Mouse (Mus musculus) effector memory CD4-positive, alpha-beta T cell, adult 5 months (primary cell): ENCODE data around the gene Tmem198. TPM values are rescaled to one million over a fixed set of nuclear protein-coding genes. Genes with fewer than 3 reads are reported as not detected.

Experiments used
- polyA plus RNA-seq: library from polyadenylated mRNA; unstranded; fragments of 100-300 nt; shearing (Covaris generic); gene quantifications from one replicate; pipeline ENCODE4 v1.2.1, GENCODE M21; 2017

Tmem198 gene
- 1.7 TPM for polyA plus RNA-seq

DNA sequence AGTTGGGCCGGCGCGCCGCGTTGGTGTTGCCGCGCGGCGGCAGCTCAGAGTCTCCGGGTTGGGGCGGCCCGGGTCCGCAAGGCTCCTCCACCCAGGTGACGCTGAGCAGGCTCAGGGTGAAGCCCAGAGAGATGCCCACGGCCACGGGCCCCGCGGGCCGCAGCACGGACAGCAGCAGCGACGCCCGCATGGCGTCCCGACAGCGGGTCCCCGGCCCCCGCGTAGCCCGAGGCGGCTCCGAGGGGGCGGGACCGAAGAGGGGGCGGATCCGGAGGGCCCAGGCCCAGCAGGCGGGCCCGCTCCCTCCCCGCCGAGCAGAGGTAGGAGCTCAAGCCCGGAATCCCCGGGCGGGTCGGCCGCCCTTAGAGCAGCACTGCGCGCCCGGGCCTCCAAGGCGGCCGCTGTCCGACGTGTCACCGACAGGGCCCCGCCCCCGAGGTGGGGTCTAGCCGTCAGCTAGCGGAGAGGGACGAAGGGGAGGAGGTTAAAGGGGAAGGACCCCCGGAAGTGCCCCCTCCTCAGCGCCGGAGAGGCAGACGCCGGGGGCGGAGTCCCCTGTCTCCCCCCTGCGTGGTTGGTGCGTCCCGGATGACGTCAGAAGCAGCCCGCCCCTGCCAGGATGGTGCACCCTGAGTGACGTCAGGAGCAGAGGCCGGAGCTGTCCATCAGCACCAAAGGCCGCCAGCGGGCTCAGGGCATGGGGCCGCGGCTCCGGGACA lies at the start of gene Tmem198, which contains the start of gene Chpf:
Gene Tmem198 (plus strand): TSS at position 617 of the 719 bp plus-strand sequence.
Gene Chpf (minus strand): TSS at position 392 of the 719 bp plus-strand sequence.

DNA sequence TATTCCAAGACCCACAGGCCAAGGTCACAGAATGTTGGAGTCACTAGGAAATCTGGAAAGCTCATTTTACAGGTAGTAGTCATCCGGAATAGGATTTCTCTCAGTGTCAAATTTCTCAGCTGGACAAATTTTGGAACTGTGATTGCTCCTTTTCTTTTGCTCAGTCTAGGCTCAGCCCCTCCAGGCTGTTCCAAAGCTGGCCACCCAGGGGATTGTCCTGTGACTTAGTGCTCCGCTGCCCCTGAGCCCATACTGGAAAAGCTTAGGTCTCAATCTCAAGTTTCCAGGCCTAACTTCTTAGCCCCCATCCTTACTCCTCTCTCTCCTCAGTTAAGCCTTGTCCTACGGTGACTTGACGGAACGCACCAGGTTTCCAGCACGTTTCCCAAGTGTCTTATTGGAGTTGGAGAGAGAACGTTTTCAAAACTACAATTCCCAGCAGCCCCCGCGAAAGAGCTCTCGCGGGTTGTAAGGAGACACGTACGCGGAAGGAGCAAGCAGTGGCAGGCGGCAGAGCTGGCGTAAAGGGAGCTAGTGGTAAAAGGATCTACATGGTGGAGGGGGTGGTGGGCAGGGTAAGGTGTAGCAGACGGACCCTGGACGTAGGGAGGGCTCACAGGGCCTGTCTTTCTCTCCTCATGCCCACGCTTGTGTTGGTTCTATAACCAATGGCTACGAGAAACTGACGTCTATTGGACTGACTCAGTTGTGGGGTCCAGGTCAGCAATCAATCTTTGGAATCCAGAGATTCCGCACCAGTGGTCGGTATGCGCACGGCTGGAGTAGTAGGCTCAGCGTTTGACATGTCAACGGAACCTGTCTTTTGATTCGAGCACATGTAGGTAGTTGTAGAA lies 43.6 kb upstream of the Tmem198 start, which contains the start of gene Gmppa:
Gene Gmppa (plus strand): TSS at position 456 of the 854 bp plus-strand sequence.

DNA sequence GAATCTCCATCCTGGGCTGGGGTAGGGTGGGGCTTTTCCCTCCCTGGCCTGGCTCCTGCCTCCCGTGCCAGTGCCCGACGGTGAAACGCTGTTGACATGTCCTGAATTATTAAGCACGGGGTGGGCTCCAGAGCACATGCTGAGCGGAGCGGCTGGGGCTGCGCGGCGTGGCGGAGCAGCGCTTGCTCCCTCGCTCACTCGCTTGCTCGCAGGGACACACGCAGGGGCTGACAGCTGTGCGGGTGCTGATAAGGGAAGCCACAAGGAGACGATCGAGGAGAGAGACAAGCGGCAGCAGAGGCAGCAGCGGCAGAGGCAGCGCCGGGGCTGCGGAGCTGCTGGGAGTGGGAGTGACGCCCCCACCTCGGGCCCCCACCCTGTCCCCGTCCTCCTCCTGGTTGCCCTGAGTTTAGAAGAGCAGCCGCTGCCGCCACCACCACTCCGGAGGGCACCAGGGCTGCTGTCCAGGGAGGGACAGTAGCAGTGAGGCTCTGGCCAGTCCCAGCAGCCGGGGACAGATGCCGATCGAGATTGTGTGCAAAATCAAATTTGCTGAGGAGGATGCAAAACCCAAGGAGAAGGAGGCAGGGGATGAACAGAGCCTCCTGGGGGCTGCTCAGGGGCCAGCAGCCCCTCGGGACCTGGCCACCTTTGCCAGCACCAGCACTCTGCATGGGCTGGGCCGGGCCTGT lies 28.9 kb upstream of the Tmem198 start, which contains the start of gene Asic4:
Gene Asic4 (plus strand): TSS at position 123 of the 692 bp plus-strand sequence.

GRCm38 (mm10) chr1:75505956-75506831 lies 26.9 kb downstream of the Tmem198 start, which contains the start of gene Obsl1:
TSS of gene Obsl1 (minus strand) at chr1:75506452.

GRCm38 (mm10) chr1:75507006-75507405 lies 27.7 kb downstream of the Tmem198 start, which contains the start of gene Inha:
TSS of gene Inha (plus strand) at chr1:75507077.

DNA sequence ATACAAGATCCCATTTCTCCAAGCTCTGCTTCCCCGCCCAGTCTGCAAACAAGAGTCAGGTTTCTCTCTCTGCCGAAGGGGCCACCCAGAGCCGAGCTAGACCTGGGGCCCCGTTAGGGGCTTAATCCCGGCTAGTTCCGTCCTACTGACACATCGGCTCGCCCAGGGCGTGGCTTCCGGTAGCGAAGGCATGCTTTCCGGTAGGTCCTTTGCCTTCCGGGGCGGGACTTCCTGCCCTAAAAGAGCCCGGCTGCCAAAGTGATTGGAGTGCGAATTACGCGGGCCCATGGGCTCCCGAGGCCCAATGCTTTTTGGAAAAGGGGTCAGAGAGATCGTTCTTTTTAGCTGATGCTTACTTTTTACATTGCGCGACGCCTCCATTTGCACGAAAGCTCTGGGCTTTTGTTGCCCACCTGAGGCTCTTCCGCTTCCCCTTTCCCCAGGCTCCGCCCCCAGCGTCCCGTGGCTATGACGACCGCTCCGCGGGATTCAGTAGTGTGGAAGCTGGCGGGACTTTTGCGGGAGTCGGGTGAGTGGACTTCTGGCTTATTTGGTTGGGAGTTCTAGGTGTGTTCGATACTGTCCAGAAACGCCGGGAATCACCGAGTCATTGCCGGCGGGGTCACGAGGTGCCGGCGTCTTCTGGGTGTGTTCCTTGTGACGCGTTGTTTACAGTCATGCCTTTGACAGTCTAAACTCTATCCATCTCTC lies 42.1 kb downstream of the Tmem198 start, which contains the start of gene Stk11ip:
Gene Stk11ip (plus strand): TSS at position 209 of the 711 bp plus-strand sequence.

Other genes with a start within 250 kb of the Tmem198 start
- gene A630095N17Rik, start 247.4 kb upstream of the Tmem198 start, polyA plus RNA-seq: not detected
- gene Dnajb2, start 243.1 kb upstream of the Tmem198 start, polyA plus RNA-seq: 151 TPM
- gene Ptprn, start 215.0 kb upstream of the Tmem198 start, polyA plus RNA-seq: 0.17 TPM
- not detected for gene Resp18, start 201.1 kb upstream of the Tmem198 start, polyA plus RNA-seq
- gene Dnpep, start 161.5 kb upstream of the Tmem198 start, polyA plus RNA-seq: 48.6 TPM
- gene Des, start 119.2 kb upstream of the Tmem198 start, polyA plus RNA-seq: not detected
- 0.91 TPM for gene Speg, start 104.2 kb upstream of the Tmem198 start, polyA plus RNA-seq
- 72.5 TPM for gene Gmppa, start 43.6 kb upstream of the Tmem198 start, polyA plus RNA-seq
- gene Asic4, start 29.1 kb upstream of the Tmem198 start, polyA plus RNA-seq: not detected
- gene Chpf, start 225 bp upstream of the Tmem198 start, polyA plus RNA-seq: 33.8 TPM
- gene Obsl1, start 26.9 kb downstream of the Tmem198 start, polyA plus RNA-seq: 1.2 TPM
- not detected for gene Inha, start 27.5 kb downstream of the Tmem198 start, polyA plus RNA-seq
- 32.1 TPM for gene Stk11ip, start 42.0 kb downstream of the Tmem198 start, polyA plus RNA-seq
- gene Slc4a3, start 66.7 kb downstream of the Tmem198 start, polyA plus RNA-seq: not detected